Mouse (Mus musculus) lung, adult 2 months (tissue): ENCODE measurements around the gene Ttc22. TPM values are rescaled to one million over a fixed set of nuclear protein-coding genes. Genes with fewer than 3 reads are reported as not detected.

Source experiments
- DNase-seq: peaks from one replicate; pipeline ENCODE4 v3.0.0; 2022
- H3K4me1 ChIP-seq: fragments of 200-500 bp; 2 replicates; pipeline ENCODE4 v1.6.1; 2011; ENCODE audit warnings: low read length; ENCODE audit not compliant: control insufficient read depth, insufficient read depth
- H3K4me3 ChIP-seq: fragments of 200-500 bp; replicated peaks from 2 replicates; pipeline ENCODE3; 2011; ENCODE audit warnings: low read depth, mild to moderate bottlenecking, control low read depth, low read length; ENCODE audit errors: extremely low read depth
- CTCF ChIP-seq: fragments of 200-500 bp; IDR thresholded peaks from 2 replicates; pipeline ENCODE4 v1.5.1; 2011; ENCODE audit warnings: mild to moderate bottlenecking, low read length, control low read depth; ENCODE audit not compliant: insufficient read depth
- POLR2A ChIP-seq: fragments of 200-500 bp; IDR thresholded peaks from 2 replicates; pipeline ENCODE4 v1.6.1; 2011; ENCODE audit warnings: low read depth, mild to moderate bottlenecking, control low read depth, low read length, borderline replicate concordance; ENCODE audit errors: extremely low read depth
- WGBS: fragments of 180-500 bp; shearing (Covaris S2); methylation state at CpG from one replicate; pipeline ENCODE4 v1.1.7; 2018; 5-methylcytosine and 5-hydroxymethylcytosine counted together
- polyA plus RNA-seq: library from polyadenylated mRNA; depleted of rRNA; stranded (reverse); fragments of >200 nt; gene quantifications from 2 replicates; pipeline ENCODE4 v1.2.3, GENCODE M21; 2012

The Ttc22 gene
- polyA plus RNA-seq, 1 experiment: 8.2 TPM

GRCm38 (mm10) chr4:106645797-106646196, 23.6 kb downstream of the Ttc22 start:
- Histone ChIP-seq H3K4me1 (no peaks in the 10 kb centered on the region), H3K4me3 (no peak overlapping the region)
- TF ChIP-seq CTCF: no peak
- no peak for TF ChIP-seq POLR2A
- DNase-seq: no peak
- WGBS: 66% methylated on average over 5 of the region's 5 CpGs

- TF ChIP-seq CTCF (no peak), POLR2A (no peak)
These were observed 24.9 kb downstream of the Ttc22 start for GRCm38 (mm10) chr4:106647137-106647536.

GRCm38 (mm10) chr4:106650833-106651527, 28.7 kb downstream of the Ttc22 start, which contains the start of gene Pars2:
Gene Pars2 (plus strand): TSS chr4:106651069.
- peak; percentile 82; the same call in 1 of the 2 replicates for TF ChIP-seq POLR2A
- no peak for TF ChIP-seq CTCF
- H3K4me3 ChIP-seq: peak within 1 kb of the TSS; percentile 93
- WGBS: 3% methylated on average over 40 of the region's 40 CpGs
- H3K4me1 ChIP-seq: no peaks in the 10 kb centered on the region; the same call in 1 of the 2 replicates
- peak; percentile 95 for DNase-seq

More at GRCm38 (mm10) chr4:106647137-106647536, 24.9 kb downstream of the Ttc22 start:
- Histone ChIP-seq H3K4me1 (no peaks in the 10 kb centered on the region; the same call in 1 of the 2 replicates), H3K4me3 (no peak overlapping the region)
- no peak for DNase-seq
- WGBS: 91% methylated on average over 6 of the region's 6 CpGs

- 92% methylated on average over 3 of the region's 3 CpGs for WGBS
- TF ChIP-seq POLR2A: no peak
- TF ChIP-seq CTCF: no peak
- no peak for DNase-seq
- no peak overlapping the region for H3K4me3 ChIP-seq
- H3K4me1 ChIP-seq: no peaks in the 10 kb centered on the region; the same call in 1 of the 2 replicates
These were observed 30.3 kb downstream of the Ttc22 start for GRCm38 (mm10) chr4:106652546-106652945.

GRCm38 (mm10) chr4:106653051-106653450, 30.8 kb downstream of the Ttc22 start:
- WGBS: 94% methylated on average over 15 of the region's 15 CpGs
- no peak overlapping the region for H3K4me3 ChIP-seq
- DNase-seq: no peak
- TF ChIP-seq POLR2A: no peak
- TF ChIP-seq CTCF: no peak
- H3K4me1 ChIP-seq: no peaks in the 10 kb centered on the region; the same call in 1 of the 2 replicates

GRCm38 (mm10) chr4:106655681-106656080, 33.4 kb downstream of the Ttc22 start:
- H3K4me1 ChIP-seq: no peaks in the 10 kb centered on the region; the same call in 1 of the 2 replicates
- TF ChIP-seq CTCF: no peak
- TF ChIP-seq POLR2A: no peak
- WGBS: 89% methylated on average over 10 of the region's 10 CpGs
- DNase-seq: no peak
- H3K4me3 ChIP-seq: no peak overlapping the region

GRCm38 (mm10) chr4:106663956-106664470, 41.8 kb downstream of the Ttc22 start:
- Histone ChIP-seq H3K4me3 (no peak overlapping the region), H3K4me1 (no peaks in the 10 kb centered on the region)
- 80% methylated on average over 5 of the region's 5 CpGs for WGBS
- no peak for DNase-seq
- no peak for TF ChIP-seq CTCF
- TF ChIP-seq POLR2A: no peak

GRCm38 (mm10) chr4:106664697-106665096, 42.5 kb downstream of the Ttc22 start:
- WGBS: 86% methylated on average over 6 of the region's 6 CpGs
- TF ChIP-seq POLR2A (no peak), CTCF (no peak)
- no peak overlapping the region for H3K4me3 ChIP-seq

GRCm38 (mm10) chr4:106665269-106665668, 43.0 kb downstream of the Ttc22 start:
- Histone ChIP-seq H3K4me3 (no peak overlapping the region), H3K4me1 (no peaks in the 10 kb centered on the region)
- TF ChIP-seq CTCF: no peak
- no peak for TF ChIP-seq POLR2A
- DNase-seq: no peak
- 99% methylated on average over 2 of the region's 2 CpGs for WGBS

More at GRCm38 (mm10) chr4:106664697-106665096, 42.5 kb downstream of the Ttc22 start:
- DNase-seq: no peak
- no peaks in the 10 kb centered on the region for H3K4me1 ChIP-seq

GRCm38 (mm10) chr4:106665673-106666072, 43.4 kb downstream of the Ttc22 start:
- DNase-seq: no peak
- 89% methylated on average over 10 of the region's 10 CpGs for WGBS

More at GRCm38 (mm10) chr4:106665673-106666072, 43.4 kb downstream of the Ttc22 start:
- Histone ChIP-seq H3K4me1 (no peaks in the 10 kb centered on the region), H3K4me3 (no peak overlapping the region)
- TF ChIP-seq CTCF: no peak
- no peak for TF ChIP-seq POLR2A
